Mouse (Mus musculus) liver, adult 2 months (tissue): ENCODE data around the gene Rela. TPM values are rescaled to one million over a fixed set of nuclear protein-coding genes. Genes with fewer than 3 reads are reported as not detected.

Experiments used
- DNase-seq: peaks from one replicate; pipeline ENCODE4 v3.0.0-alpha.2; 2011; ENCODE audit warnings: low read depth, low spot score; ENCODE audit errors: extremely low read depth
- H3K27ac ChIP-seq: fragments of 200-500 bp; replicated peaks from 2 replicates; pipeline ENCODE4 v1.5.1; 2012; ENCODE audit warnings: low read depth, mild to moderate bottlenecking, control low read depth, inconsistent platforms, low read length; ENCODE audit not compliant: insufficient read depth
- H3K27me3 ChIP-seq: fragments of 200-500 bp; 2 replicates; pipeline ENCODE4 v1.6.1; 2012; ENCODE audit warnings: mild to moderate bottlenecking, moderate library complexity, low read length, inconsistent platforms; ENCODE audit not compliant: control insufficient read depth, insufficient read depth
- H3K36me3 ChIP-seq: fragments of 200-500 bp; 2 replicates; pipeline ENCODE4 v1.6.1; 2012; ENCODE audit warnings: low read length, inconsistent platforms; ENCODE audit not compliant: control insufficient read depth, insufficient read depth
- H3K4me1 ChIP-seq: fragments of 200-500 bp; 2 replicates; pipeline ENCODE4 v1.6.1; 2011; ENCODE audit warnings: low read length; ENCODE audit not compliant: control insufficient read depth, insufficient read depth
- H3K4me3 ChIP-seq: fragments of 200-500 bp; 2 replicates; pipeline ENCODE4 v1.5.1; 2011; ENCODE audit warnings: low read depth, mild to moderate bottlenecking, control low read depth, low read length, moderate library complexity; ENCODE audit not compliant: insufficient read depth
- H3K79me2 ChIP-seq: fragments of 200-500 bp; 2 replicates; pipeline ENCODE4 v1.6.1; 2012; ENCODE audit warnings: inconsistent platforms, mild to moderate bottlenecking, low read length, moderate library complexity; ENCODE audit not compliant: control insufficient read depth, insufficient read depth
- H3K9ac ChIP-seq: fragments of 200-500 bp; 2 replicates; pipeline ENCODE4 v1.6.1; 2012; ENCODE audit warnings: low read depth, mild to moderate bottlenecking, control low read depth, inconsistent platforms, low read length
- CTCF ChIP-seq: fragments of 200-500 bp; IDR thresholded peaks from 2 replicates; pipeline ENCODE4 v1.5.1; 2011; ENCODE audit warnings: low read depth, low read length, control low read depth
- POLR2A ChIP-seq: fragments of 200-500 bp; IDR thresholded peaks from 2 replicates; pipeline ENCODE4 v1.6.1; 2011; ENCODE audit warnings: low read length, control low read depth; ENCODE audit not compliant: insufficient read depth; ENCODE audit errors: extremely low read depth
- WGBS: fragments of 180-500 bp; shearing (Covaris S2); methylation state at CpG from one replicate; pipeline ENCODE4 v1.1.7; 2018; 5-methylcytosine and 5-hydroxymethylcytosine counted together
- polyA plus RNA-seq: library from polyadenylated mRNA; depleted of rRNA; stranded (reverse); fragments of >200 nt; gene quantifications from 2 replicates; pipeline ENCODE4 v1.2.3, GENCODE M21; 2012
- total RNA-seq: library from RNA; depleted of rRNA; stranded (reverse); fragments of >200 nt; gene quantifications from 2 replicates; pipeline ENCODE4 v1.2.3, GENCODE M21; 2014

Rela gene
- total and polyA plus RNA-seq, 2 experiments, result 7.6 to 65.7 TPM

- Histone ChIP-seq H3K9ac (no peak overlapping the region), H3K27ac (no peak overlapping the region), H3K4me3 (no peak overlapping the region), H3K79me2 (no peaks in the 10 kb centered on the region), H3K27me3 (no peaks in the 10 kb centered on the region), H3K36me3 (peaks cover 4% of the 10 kb centered on the region; the same call in 1 of the 2 replicates), H3K4me1 (peaks cover 11% of the 10 kb centered on the region)
- no peak for TF ChIP-seq CTCF
- 93% methylated on average over 7 of the region's 7 CpGs for WGBS
- DNase-seq, result peak; percentile 17
Observed at GRCm38 (mm10) chr19:5603664-5604063, 33.6 kb upstream of the Rela start.

GRCm38 (mm10) chr19:5605126-5605525 lies 32.2 kb upstream of the Rela start:
- Histone ChIP-seq H3K4me3 (no peak overlapping the region), H3K27ac (no peak overlapping the region), H3K36me3 (peaks cover 4% of the 10 kb centered on the region; the same call in 1 of the 2 replicates), H3K4me1 (peaks cover 11% of the 10 kb centered on the region), H3K27me3 (no peaks in the 10 kb centered on the region), H3K9ac (no peak overlapping the region), H3K79me2 (no peaks in the 10 kb centered on the region)
- TF ChIP-seq POLR2A (no peak), CTCF (no peak)
- 94% methylated on average over 7 of the region's 7 CpGs for WGBS
- no peak for DNase-seq

DNA sequence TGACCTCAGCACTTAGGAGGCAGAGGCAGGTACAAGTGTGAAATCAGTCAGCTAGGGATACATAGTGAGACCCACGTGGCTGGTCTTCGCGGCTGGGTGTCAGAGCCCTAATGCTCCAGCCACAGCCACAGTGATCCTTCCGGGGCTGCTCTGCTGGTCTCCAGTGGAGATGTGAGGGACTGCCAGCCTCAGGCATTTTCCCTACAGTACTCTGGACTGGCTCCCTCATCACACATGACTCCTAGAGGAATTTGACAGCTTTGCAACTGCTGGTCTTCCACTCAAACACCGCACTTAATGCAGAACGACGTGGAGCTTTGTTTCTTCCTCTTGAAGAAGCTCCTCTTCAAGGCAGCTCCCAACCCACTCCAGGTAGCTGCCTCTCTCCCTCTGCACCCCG lies 31.1 kb upstream of the Rela start:
- Histone ChIP-seq H3K79me2 (no peaks in the 10 kb centered on the region), H3K4me3 (no peak overlapping the region), H3K9ac (no peak overlapping the region), H3K27ac (no peak overlapping the region), H3K27me3 (no peaks in the 10 kb centered on the region), H3K4me1 (peaks cover 13% of the 10 kb centered on the region), H3K36me3 (peaks cover 4% of the 10 kb centered on the region; the same call in 1 of the 2 replicates)
- DNase-seq, result no peak
- WGBS, result 89% methylated on average over 8 of the region's 8 CpGs
- no peak for TF ChIP-seq CTCF

- no peak for TF ChIP-seq POLR2A
- no peak for TF ChIP-seq CTCF
- Histone ChIP-seq H3K79me2 (no peaks in the 10 kb centered on the region), H3K4me3 (no peak overlapping the region), H3K27ac (no peak overlapping the region), H3K4me1 (peaks cover 8% of the 10 kb centered on the region), H3K36me3 (peaks cover 4% of the 10 kb centered on the region; the same call in 1 of the 2 replicates), H3K9ac (no peak overlapping the region), H3K27me3 (no peaks in the 10 kb centered on the region)
- 96% methylated on average over 26 of the region's 26 CpGs for WGBS
- DNase-seq, result no peak
Observed at GRCm38 (mm10) chr19:5607705-5608410, 29.4 kb upstream of the Rela start.

- TF ChIP-seq CTCF (no peak), POLR2A (no peak)
- Histone ChIP-seq H3K27ac (no peak overlapping the region), H3K27me3 (no peaks in the 10 kb centered on the region), H3K79me2 (no peaks in the 10 kb centered on the region), H3K36me3 (peaks cover 2% of the 10 kb centered on the region; the same call in 1 of the 2 replicates), H3K4me3 (no peak overlapping the region), H3K9ac (no peak overlapping the region), H3K4me1 (peaks cover 2% of the 10 kb centered on the region)
- over 99% methylated on average over 13 of the region's 13 CpGs for WGBS
- DNase-seq, result no peak
Observed at GRCm38 (mm10) chr19:5608707-5609106, 28.6 kb upstream of the Rela start.

DNA sequence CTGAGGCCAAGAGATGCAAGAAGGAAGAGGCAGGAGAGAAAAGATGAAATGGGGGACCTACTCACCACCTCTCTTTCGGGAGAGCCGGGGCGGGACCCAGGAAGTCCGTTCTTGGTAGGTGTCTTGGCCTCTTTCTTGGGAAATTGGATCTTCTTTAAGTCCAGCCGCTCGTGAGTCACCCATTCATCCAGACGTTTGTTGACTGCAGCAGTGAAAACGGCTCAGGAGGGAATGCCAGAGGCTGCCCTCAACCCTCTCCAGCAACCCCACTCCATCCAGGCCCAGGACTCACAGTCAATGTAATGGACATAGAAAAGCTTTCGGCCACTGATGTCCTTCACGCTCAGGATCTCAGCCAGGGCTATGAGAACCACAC lies 28.1 kb upstream of the Rela start:
- WGBS, result 62% methylated on average over 10 of the region's 10 CpGs
- H3K27ac ChIP-seq, result no peak overlapping the region
- no peaks in the 10 kb centered on the region for H3K79me2 ChIP-seq
- TF ChIP-seq POLR2A (no peak), CTCF (no peak)
- H3K36me3 ChIP-seq, result peaks cover 2% of the 10 kb centered on the region; the same call in 1 of the 2 replicates
- peak overlapping the region; percentile 84 for H3K9ac ChIP-seq
- peaks cover 2% of the 10 kb centered on the region for H3K4me1 ChIP-seq
- H3K4me3 ChIP-seq, result peak overlapping the region; percentile 74
- no peaks in the 10 kb centered on the region for H3K27me3 ChIP-seq
- no peak for DNase-seq
